Mouse (Mus musculus) thymus, postnatal 0 days (tissue): ENCODE data around the gene Olfr1453. TPM values are rescaled to one million over a fixed set of nuclear protein-coding genes. Genes with fewer than 3 reads are reported as not detected.
"Not testable (repeated sequence)": the region's sequence is repeated elsewhere in the genome, so short reads cannot be mapped to it uniquely, and the experiment has no call there.

Experiments used
- DNase-seq: peaks from one replicate; pipeline ENCODE4 v3.0.0-alpha.2; 2015; ENCODE audit warnings: low spot score
- polyA plus RNA-seq: library from polyadenylated mRNA; unstranded; fragments of >200 nt; fragmentation: Nextera tagmentation; extraction: Ambion mirVana; gene quantifications from 2 replicates; pipeline ENCODE4 v1.2.1, GENCODE M21; 2015

The Olfr1453 gene
- not detected in 2 replicates for polyA plus RNA-seq

GRCm38 (mm10) chr19:13028227-13028626 is at the start of gene Olfr1453:
Gene Olfr1453 (minus strand): TSS chr19:13028327.
- no peak for DNase-seq

GRCm38 (mm10) chr19:13060310-13060709 is 32.2 kb upstream of the Olfr1453 start, which contains the start of gene Olfr1454:
Gene Olfr1454 (plus strand): TSS chr19:13060610.
- DNase-seq, result no peak

DNA sequence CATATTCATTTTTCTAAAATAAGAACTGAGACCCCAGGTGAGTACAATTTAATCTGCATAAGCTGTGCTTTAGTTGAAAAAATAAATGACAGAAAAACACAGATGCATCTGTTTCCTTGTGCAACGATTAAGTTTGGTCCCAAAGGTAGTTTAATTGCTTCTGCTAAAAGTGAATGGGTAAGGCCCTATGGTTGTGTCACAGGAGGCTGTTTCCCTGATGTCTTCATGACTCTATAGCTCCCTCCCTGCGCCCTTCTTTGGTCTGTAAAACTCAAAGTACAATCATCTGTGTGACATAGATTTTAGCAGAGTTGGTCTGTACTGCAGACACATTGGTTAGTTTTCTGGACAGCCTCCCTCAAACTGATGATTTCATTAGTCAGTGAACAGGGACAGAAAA is 33.4 kb downstream of the Olfr1453 start, which contains the start of gene Olfr1451:
Gene Olfr1451, plus strand, starts transcription at position 301 of the 400 bp plus-strand sequence.
- no peak for DNase-seq

DNA sequence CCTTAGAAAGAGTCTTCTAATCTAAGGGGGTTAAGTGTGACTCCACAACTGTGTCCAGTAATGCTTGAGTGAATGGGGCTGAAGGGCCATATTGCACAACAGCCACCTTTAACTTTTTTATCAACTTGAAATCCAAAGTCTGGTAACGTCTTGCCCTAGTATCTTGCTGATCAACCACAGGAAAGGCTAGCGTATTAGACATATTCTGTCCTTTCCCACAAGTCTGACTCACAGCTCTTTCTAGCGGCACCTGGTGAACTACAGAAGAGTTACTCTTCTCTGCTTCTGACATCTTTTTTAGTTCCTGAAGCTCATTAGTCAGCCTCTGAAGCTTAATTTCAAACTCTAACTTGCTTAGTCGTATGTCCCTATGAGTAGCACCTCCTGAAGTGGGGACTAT is 35.8 kb downstream of the Olfr1453 start:
- DNase-seq, result not testable (repeated sequence)

Other genes starting within 250 kb of the Olfr1453 start
- 14.8 and 18.2 TPM in 2 replicates for gene Zfp91, start 232.2 kb downstream of the Olfr1453 start, polyA plus RNA-seq
- gene Lpxn, start 232.1 kb downstream of the Olfr1453 start, polyA plus RNA-seq, result 43.3 and 48.2 TPM in 2 replicates
- gene Gm5244, start 181.6 kb downstream of the Olfr1453 start, polyA plus RNA-seq, result not detected in 2 replicates
- gene Olfr1444, start 171.0 kb downstream of the Olfr1453 start, polyA plus RNA-seq, result 0.06 and 0.09 TPM in 2 replicates
- gene Olfr1445, start 144.5 kb downstream of the Olfr1453 start, polyA plus RNA-seq, result not detected in 2 replicates
- not detected in 2 replicates for gene Olfr1446, start 134.8 kb downstream of the Olfr1453 start, polyA plus RNA-seq
- gene Olfr1447, start 124.6 kb downstream of the Olfr1453 start, polyA plus RNA-seq, result not detected in 2 replicates
- not detected in 2 replicates for gene Olfr1448, start 103.9 kb downstream of the Olfr1453 start, polyA plus RNA-seq
- gene Olfr1449, start 97.5 kb downstream of the Olfr1453 start, polyA plus RNA-seq, result not detected in 2 replicates
- not detected in 2 replicates for gene Olfr1450, start 78.1 kb downstream of the Olfr1453 start, polyA plus RNA-seq
- not detected in 2 replicates for gene Olfr1451, start 33.3 kb downstream of the Olfr1453 start, polyA plus RNA-seq
- not detected in 2 replicates for gene Olfr1454, start 32.3 kb upstream of the Olfr1453 start, polyA plus RNA-seq
- not detected in 2 replicates for gene Olfr1457, start 69.6 kb upstream of the Olfr1453 start, polyA plus RNA-seq
- gene Olfr1458, start 78.4 kb upstream of the Olfr1453 start, polyA plus RNA-seq, result not detected in 2 replicates
- gene Olfr1459, start 121.2 kb upstream of the Olfr1453 start, polyA plus RNA-seq, result not detected in 2 replicates
- gene Olfr1461, start 134.7 kb upstream of the Olfr1453 start, polyA plus RNA-seq, result not detected in 2 replicates
- gene Olfr1462, start 157.4 kb upstream of the Olfr1453 start, polyA plus RNA-seq, result not detected in 2 replicates
- gene Olfr1463, start 203.0 kb upstream of the Olfr1453 start, polyA plus RNA-seq, result not detected in 2 replicates